Mouse (Mus musculus) midbrain, postnatal 0 days (tissue): Measurements from ENCODE around the gene Tmie. TPM values are rescaled to one million over a fixed set of nuclear protein-coding genes. Genes with fewer than 3 reads are reported as not detected.

Experiments
- ATAC-seq: fragments of 200-750 bp; cut with Nextera tagmentation; 2 replicates; pipeline ENCODE4 v1.8.0; 2017; ENCODE audit warnings: moderate number of reproducible peaks, mild to moderate bottlenecking, moderate TSS enrichment, moderate library complexity; ENCODE audit not compliant: low FRiP score
- DNase-seq: peaks from one replicate; pipeline ENCODE4 v3.0.0-alpha.2; 2015; ENCODE audit warnings: low spot score
- H3K27ac ChIP-seq: fragments of 300-500 bp; sonication (generic); 2 replicates; pipeline ENCODE4 v1.5.1; 2014; ENCODE audit warnings: low read depth, mild to moderate bottlenecking, low read length, mixed read lengths
- H3K27me3 ChIP-seq: fragments of 300-500 bp; sonication (generic); 2 replicates; pipeline ENCODE4 v1.6.1; 2014; ENCODE audit warnings: low read length, control low read depth, mixed read lengths; ENCODE audit not compliant: insufficient read depth
- H3K36me3 ChIP-seq: fragments of 300-500 bp; sonication (generic); 2 replicates; pipeline ENCODE4 v1.6.1; 2014; ENCODE audit warnings: low read length, control low read depth, mixed read lengths; ENCODE audit not compliant: insufficient read depth
- H3K4me1 ChIP-seq: fragments of 300-500 bp; sonication (generic); 2 replicates; pipeline ENCODE4 v1.6.1; 2014; ENCODE audit warnings: mild to moderate bottlenecking, control low read depth, antibody characterized with exemption, low read length, mixed read lengths; ENCODE audit not compliant: insufficient read depth
- H3K4me2 ChIP-seq: fragments of 300-500 bp; sonication (generic); 2 replicates; pipeline ENCODE4 v1.6.1; 2014; ENCODE audit warnings: low read depth, mild to moderate bottlenecking, low read length, mixed read lengths; ENCODE audit not compliant: poor library complexity, severe bottlenecking
- H3K4me3 ChIP-seq: fragments of 300-500 bp; sonication (generic); 2 replicates; pipeline ENCODE4 v1.5.1; 2014; ENCODE audit warnings: low read depth, mild to moderate bottlenecking, low read length, moderate library complexity
- H3K9ac ChIP-seq: fragments of 300-500 bp; sonication (generic); replicated peaks from 2 replicates; pipeline ENCODE4 v1.6.1; 2014; ENCODE audit warnings: mild to moderate bottlenecking, low read length, moderate library complexity, mixed read lengths; ENCODE audit not compliant: poor library complexity, severe bottlenecking
- H3K9me3 ChIP-seq: fragments of 300-500 bp; sonication (generic); 2 replicates; pipeline ENCODE4 v1.6.1; 2016; ENCODE audit warnings: low read length, control low read depth
- CTCF ChIP-seq: IDR thresholded peaks from 2 replicates; pipeline ENCODE4 v1.5.1; 2016; ENCODE audit warnings: antibody characterized with exemption, mild to moderate bottlenecking
- WGBS: fragments of 180-500 bp; shearing (Covaris S2); extraction: QIAGEN DNeasy Blood & Tissue Kit; methylation state at CpG from one replicate; pipeline ENCODE4 v1.1.7; 2014; 5-methylcytosine and 5-hydroxymethylcytosine counted together
- polyA plus RNA-seq: library from polyadenylated mRNA; unstranded; fragments of >200 nt; fragmentation: Nextera tagmentation; extraction: Ambion mirVana; gene quantifications from 2 replicates; pipeline ENCODE4 v1.2.1, GENCODE M21; 2015
- total RNA-seq: library from RNA; depleted of rRNA; stranded (reverse); fragments of >200 nt; gene quantifications from 2 replicates; pipeline ENCODE4 v1.2.3, GENCODE M21; 2014

Tmie gene
- total and polyA plus RNA-seq, 2 experiments from 2014 or later, result 3.7 to 6.6 TPM

DNA sequence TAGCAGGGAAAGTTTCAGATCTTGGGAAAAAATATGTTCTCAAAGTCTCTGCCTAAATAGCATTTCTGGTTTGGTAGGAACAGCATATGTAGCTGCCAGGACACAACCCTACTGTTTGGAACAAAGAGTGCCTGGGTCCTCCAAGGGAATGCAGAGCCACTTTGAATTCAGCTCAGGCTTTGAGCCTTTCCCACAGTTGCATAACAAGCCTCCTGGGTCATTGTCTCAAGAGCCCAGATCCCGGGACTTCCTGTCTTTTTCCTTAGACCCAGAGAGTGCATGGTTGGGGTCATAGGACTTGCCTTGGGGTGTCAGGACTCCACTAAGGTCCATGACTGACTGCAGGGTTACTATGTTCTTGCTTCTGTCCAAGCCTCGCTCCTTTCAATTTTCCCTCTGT, 43.8 kb downstream of the Tmie start:
- H3K36me3 ChIP-seq, result no peaks in the 10 kb centered on the region
- H3K27ac ChIP-seq, result no peak overlapping the region
- H3K9me3 ChIP-seq, result no peaks in the 10 kb centered on the region
- DNase-seq (peak; percentile 55), ATAC-seq (peak; percentile 49; the same call in 1 of the 2 replicates)
- no peak overlapping the region for H3K4me2 ChIP-seq
- no peak overlapping the region for H3K9ac ChIP-seq
- H3K4me3 ChIP-seq, result no peak overlapping the region
- no peaks in the 10 kb centered on the region for H3K4me1 ChIP-seq
- WGBS, result 57% methylated on average over 2 of the region's 2 CpGs
- no peaks in the 10 kb centered on the region for H3K27me3 ChIP-seq
- no peak for TF ChIP-seq CTCF

DNA sequence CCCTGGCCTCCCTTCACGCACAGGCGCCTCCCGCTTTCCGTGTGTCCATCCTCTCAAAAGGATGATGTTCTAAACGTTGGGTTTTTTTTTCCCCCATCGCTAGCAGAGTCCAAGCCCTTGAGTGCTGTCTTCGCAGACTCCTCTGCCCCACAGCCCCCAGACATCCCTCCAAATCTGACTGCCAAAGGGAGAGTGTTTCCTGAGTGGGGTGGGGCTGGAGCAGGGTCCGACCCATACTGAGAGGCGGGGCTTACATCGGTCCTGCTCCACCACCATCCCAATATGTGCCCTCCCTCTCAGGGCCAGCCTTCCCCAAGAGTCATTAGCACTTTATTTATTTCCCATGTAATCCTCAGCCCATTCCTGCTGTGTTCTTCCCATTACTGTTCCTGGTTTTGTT, 45.0 kb downstream of the Tmie start:
- ATAC-seq, result no peak

GRCm38 (mm10) chr9:110834411-110834810, 45.5 kb downstream of the Tmie start, which contains the start of gene Prss45:
Gene Prss45, plus strand, starts transcription at chr9:110834588.
- Histone ChIP-seq H3K36me3 (no peaks in the 10 kb centered on the region), H3K4me1 (no peaks in the 10 kb centered on the region), H3K4me2 (no peak within 1 kb of the TSS), H3K27me3 (no peaks in the 10 kb centered on the region), H3K27ac (no peak within 1 kb of the TSS), H3K4me3 (no peak within 1 kb of the TSS), H3K9ac (no peak within 1 kb of the TSS), H3K9me3 (no peaks in the 10 kb centered on the region)
- no peak for ATAC-seq
- DNase-seq, result no peak
- TF ChIP-seq CTCF, result no peak
- 71% methylated on average over 19 of the region's 19 CpGs for WGBS

More for the DNA sequence above, 45.0 kb downstream of the Tmie start:
- TF ChIP-seq CTCF, result no peak
- Histone ChIP-seq H3K9ac (no peak overlapping the region), H3K27me3 (no peaks in the 10 kb centered on the region), H3K9me3 (no peaks in the 10 kb centered on the region), H3K4me1 (no peaks in the 10 kb centered on the region), H3K4me3 (no peak overlapping the region), H3K27ac (no peak overlapping the region), H3K4me2 (no peak overlapping the region), H3K36me3 (no peaks in the 10 kb centered on the region)
- 46% methylated on average over 10 of the region's 10 CpGs for WGBS
- DNase-seq, result no peak

GRCm38 (mm10) chr9:110833021-110833420, 46.9 kb downstream of the Tmie start:
- no peak for DNase-seq
- H3K4me1 ChIP-seq, result no peaks in the 10 kb centered on the region
- no peak overlapping the region for H3K4me3 ChIP-seq
- H3K4me2 ChIP-seq, result no peak overlapping the region
- no peaks in the 10 kb centered on the region for H3K9me3 ChIP-seq
- no peak overlapping the region for H3K9ac ChIP-seq
- TF ChIP-seq CTCF, result no peak
- WGBS, result 70% methylated on average over 5 of the region's 5 CpGs
- no peak overlapping the region for H3K27ac ChIP-seq
- H3K36me3 ChIP-seq, result no peaks in the 10 kb centered on the region
- no peak for ATAC-seq
- no peaks in the 10 kb centered on the region for H3K27me3 ChIP-seq

- Histone ChIP-seq H3K4me1 (no peaks in the 10 kb centered on the region), H3K4me3 (no peak within 1 kb of the TSS), H3K27ac (no peak within 1 kb of the TSS), H3K27me3 (no peaks in the 10 kb centered on the region), H3K4me2 (no peak within 1 kb of the TSS), H3K36me3 (no peaks in the 10 kb centered on the region), H3K9ac (no peak within 1 kb of the TSS), H3K9me3 (no peaks in the 10 kb centered on the region)
- WGBS, result 86% methylated on average over 3 of the region's 3 CpGs
- ATAC-seq (no peak), DNase-seq (no peak)
- no peak for TF ChIP-seq CTCF
Measured at GRCm38 (mm10) chr9:110826390-110826789, 53.5 kb downstream of the Tmie start, which contains the start of gene Prss43. Gene Prss43, plus strand, starts transcription at chr9:110826690.

DNA sequence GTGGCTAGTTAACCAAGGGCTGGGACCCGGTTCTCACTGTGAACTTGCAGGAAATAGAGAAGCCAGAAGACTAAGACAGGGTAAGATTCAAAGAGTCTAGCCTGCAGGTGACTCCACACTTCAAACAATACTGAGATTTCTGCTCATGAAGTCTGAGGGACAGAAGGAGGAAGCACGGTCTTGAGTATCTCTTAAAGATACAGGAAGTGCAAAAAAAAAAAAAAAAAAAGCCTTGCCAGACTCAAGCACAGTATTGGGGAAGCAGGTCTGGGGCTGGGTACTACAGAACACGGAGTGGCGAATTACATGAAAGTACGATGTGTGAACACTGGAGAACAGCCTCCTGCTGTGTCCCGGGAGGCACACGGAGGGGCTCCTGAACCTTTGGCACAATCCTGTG, 54.1 kb downstream of the Tmie start:
- H3K4me3 ChIP-seq, result no peak overlapping the region
- ATAC-seq, result no peak
- no peak overlapping the region for H3K4me2 ChIP-seq
- no peaks in the 10 kb centered on the region for H3K4me1 ChIP-seq
- no peaks in the 10 kb centered on the region for H3K36me3 ChIP-seq
- no peak overlapping the region for H3K9ac ChIP-seq
- no peaks in the 10 kb centered on the region for H3K9me3 ChIP-seq
- 69% methylated on average over 7 of the region's 7 CpGs for WGBS
- no peak overlapping the region for H3K27ac ChIP-seq
- no peak for TF ChIP-seq CTCF
- DNase-seq, result no peak
- H3K27me3 ChIP-seq, result no peaks in the 10 kb centered on the region
